Mouse (Mus musculus): ENCODE measurements at regions not wholly inside any gene's neighbourhood (a gene's known extent, or its start where the extent isn't known, plus 50 kb on each side); places are given as distances from the start of the nearest gene placed in this dataset.

GRCm38 (mm10) chr3:81750164-81750563, 182.2 kb upstream of the Ctso start:
- TF ChIP-seq CTCF (IDR thresholded peaks at IDR 0.05) = no peak
- 46% methylated on average over 1 of the region's 1 CpGs for WGBS
- no peak for ATAC-seq (ENCODE audit: low FRiP score)
- Histone ChIP-seq H3K4me1 (ENCODE audit: insufficient read depth, low read length) (no peaks in the 10 kb centered on the region), H3K27ac (ENCODE audit: low read depth, low read length) (no peak overlapping the region), H3K9me3 (ENCODE audit: low read length) (no peaks in the 10 kb centered on the region), H3K4me3 (ENCODE audit: low read depth, low read length) (no peak overlapping the region), H3K9ac (replicated peaks; ENCODE audit: low read length, poor library complexity, severe bottlenecking) (no peak overlapping the region), H3K36me3 (ENCODE audit: insufficient read depth, low read length) (no peaks in the 10 kb centered on the region), H3K27me3 (ENCODE audit: insufficient read depth, low read length) (no peaks in the 10 kb centered on the region), H3K4me2 (ENCODE audit: low read depth, low read length, poor library complexity, severe bottlenecking) (no peak overlapping the region)
- DNase-seq (ENCODE audit: low spot score) = no peak

DNA sequence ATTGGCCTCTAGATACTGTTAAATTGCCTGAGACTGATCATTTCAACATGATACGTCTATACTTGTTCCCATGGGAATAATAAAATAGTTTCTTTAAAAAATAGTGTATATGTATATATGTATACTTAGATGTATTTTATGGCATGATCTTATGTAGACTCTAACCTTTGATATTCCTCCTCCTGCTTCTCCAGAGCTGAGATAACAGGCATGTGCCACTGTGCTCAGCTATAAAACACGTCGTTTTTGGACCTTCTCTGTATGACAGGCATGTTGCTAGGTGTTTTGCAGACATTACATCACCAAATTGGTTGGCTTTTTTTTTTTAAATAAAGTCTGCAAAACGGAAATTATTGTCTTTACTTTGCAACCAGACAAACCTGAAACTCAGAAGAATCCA, 179.4 kb upstream of the Ctso start:
- ATAC-seq (ENCODE audit: low FRiP score) = no peak
- H3K4me2 ChIP-seq (ENCODE audit: low read depth, low read length, poor library complexity, severe bottlenecking) = no peak overlapping the region
- no peaks in the 10 kb centered on the region for H3K4me1 ChIP-seq (ENCODE audit: insufficient read depth, low read length)
- H3K4me3 ChIP-seq (ENCODE audit: low read depth, low read length) = no peak overlapping the region
- no peaks in the 10 kb centered on the region for H3K27me3 ChIP-seq (ENCODE audit: insufficient read depth, low read length)
- DNase-seq (ENCODE audit: low spot score) = no peak
- no peak for TF ChIP-seq CTCF (IDR thresholded peaks at IDR 0.05)
- H3K9me3 ChIP-seq (ENCODE audit: low read length) = no peaks in the 10 kb centered on the region
- no peaks in the 10 kb centered on the region for H3K36me3 ChIP-seq (ENCODE audit: insufficient read depth, low read length)
- WGBS = 77% methylated on average over 4 of the region's 4 CpGs
- H3K27ac ChIP-seq (ENCODE audit: low read depth, low read length) = no peak overlapping the region
- H3K9ac ChIP-seq (replicated peaks; ENCODE audit: low read length, poor library complexity, severe bottlenecking) = no peak overlapping the region

DNA sequence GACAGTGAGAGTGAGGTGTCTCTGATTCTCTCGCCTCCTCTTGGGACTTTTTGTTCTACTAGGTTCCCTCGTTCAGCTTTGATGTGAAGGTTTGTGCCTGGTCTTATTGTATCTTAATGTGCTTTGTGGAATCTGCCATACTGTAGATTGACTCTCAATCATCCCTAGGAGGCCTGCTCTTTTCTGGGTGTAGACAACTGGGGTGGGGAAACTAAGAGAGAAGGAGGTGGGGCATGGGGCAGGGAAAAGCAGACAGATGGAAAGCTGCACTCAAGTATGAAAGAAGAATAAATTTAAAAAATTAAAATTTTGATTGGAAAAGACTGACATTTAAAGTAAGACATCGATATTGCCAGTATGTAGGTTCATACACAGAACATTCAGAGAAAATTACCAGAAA, 172.0 kb upstream of the Ctso start:
- TF ChIP-seq CTCF (IDR thresholded peaks at IDR 0.05) = no peak
- no peak for DNase-seq (ENCODE audit: low spot score)
- no peaks in the 10 kb centered on the region for H3K4me1 ChIP-seq (ENCODE audit: insufficient read depth, low read length)
- H3K9me3 ChIP-seq (ENCODE audit: low read length) = no peaks in the 10 kb centered on the region
- no peak overlapping the region for H3K4me2 ChIP-seq (ENCODE audit: low read depth, low read length, poor library complexity, severe bottlenecking)
- H3K36me3 ChIP-seq (ENCODE audit: insufficient read depth, low read length) = no peaks in the 10 kb centered on the region
- ATAC-seq (ENCODE audit: low FRiP score) = no peak
- no peak overlapping the region for H3K4me3 ChIP-seq (ENCODE audit: low read depth, low read length)
- H3K27ac ChIP-seq (ENCODE audit: low read depth, low read length) = no peak overlapping the region
- no peak overlapping the region for H3K9ac ChIP-seq (replicated peaks; ENCODE audit: low read length, poor library complexity, severe bottlenecking)
- no peaks in the 10 kb centered on the region for H3K27me3 ChIP-seq (ENCODE audit: insufficient read depth, low read length)
- WGBS = 78% methylated on average over 3 of the region's 3 CpGs

DNA sequence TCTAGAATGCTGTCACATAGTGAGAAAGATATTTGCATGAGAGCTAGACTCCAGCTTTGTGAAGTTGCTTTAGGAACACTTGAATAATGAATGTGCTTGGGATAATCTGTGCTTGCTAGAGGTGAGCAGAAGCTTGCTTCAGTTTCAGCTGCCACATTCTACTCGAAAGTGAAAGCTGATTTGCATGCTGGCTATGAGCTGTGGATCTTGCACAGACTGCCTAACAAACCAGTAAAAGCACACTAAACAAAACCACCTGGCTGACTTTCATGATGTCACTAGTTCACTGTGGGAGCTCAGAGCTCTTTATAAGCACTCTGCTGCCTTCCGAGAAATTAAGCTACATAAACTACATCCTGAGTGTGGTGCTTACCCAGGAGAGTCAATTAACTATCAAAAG, 171.5 kb upstream of the Ctso start:
- TF ChIP-seq CTCF (IDR thresholded peaks at IDR 0.05) = no peak
- Histone ChIP-seq H3K27ac (ENCODE audit: low read depth, low read length) (no peak overlapping the region), H3K4me1 (ENCODE audit: insufficient read depth, low read length) (no peaks in the 10 kb centered on the region), H3K36me3 (ENCODE audit: insufficient read depth, low read length) (no peaks in the 10 kb centered on the region), H3K27me3 (ENCODE audit: insufficient read depth, low read length) (no peaks in the 10 kb centered on the region), H3K4me2 (ENCODE audit: low read depth, low read length, poor library complexity, severe bottlenecking) (no peak overlapping the region), H3K9me3 (ENCODE audit: low read length) (no peaks in the 10 kb centered on the region), H3K9ac (replicated peaks; ENCODE audit: low read length, poor library complexity, severe bottlenecking) (no peak overlapping the region), H3K4me3 (ENCODE audit: low read depth, low read length) (no peak overlapping the region)
- DNase-seq (ENCODE audit: low spot score) = no peak
- ATAC-seq (ENCODE audit: low FRiP score) = no peak
- 22% methylated on average over 2 of the region's 2 CpGs for WGBS

DNA sequence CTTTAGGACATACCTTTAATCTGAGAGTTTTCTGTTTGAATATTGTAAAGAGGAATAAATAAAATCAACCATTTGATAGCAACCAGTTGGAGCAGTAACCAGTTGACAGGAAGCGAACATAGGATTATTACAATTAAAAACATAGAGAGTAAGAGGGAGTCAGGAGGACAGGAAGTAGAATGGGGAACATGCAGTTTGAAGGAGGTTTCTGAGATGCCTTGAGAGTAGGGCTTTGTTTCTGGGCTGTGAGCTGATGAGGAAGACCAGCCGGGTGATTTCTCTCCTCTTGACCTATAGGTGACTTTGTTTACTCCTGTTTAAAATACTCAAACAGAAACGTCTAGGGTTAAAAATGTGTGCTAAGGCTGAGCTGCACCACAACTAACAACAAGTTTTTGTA, 160.6 kb upstream of the Ctso start:
- no peak for TF ChIP-seq CTCF (IDR thresholded peaks at IDR 0.05)
- ATAC-seq (ENCODE audit: low FRiP score) = no peak
- H3K4me2 ChIP-seq (ENCODE audit: low read depth, low read length, poor library complexity, severe bottlenecking) = no peak overlapping the region
- H3K4me1 ChIP-seq (ENCODE audit: insufficient read depth, low read length) = no peaks in the 10 kb centered on the region
- H3K27ac ChIP-seq (ENCODE audit: low read depth, low read length) = no peak overlapping the region
- no peak for DNase-seq (ENCODE audit: low spot score)
- WGBS = 74% methylated on average over 3 of the region's 3 CpGs
- no peaks in the 10 kb centered on the region for H3K36me3 ChIP-seq (ENCODE audit: insufficient read depth, low read length)
- H3K9ac ChIP-seq (replicated peaks; ENCODE audit: low read length, poor library complexity, severe bottlenecking) = no peak overlapping the region
- H3K4me3 ChIP-seq (ENCODE audit: low read depth, low read length) = no peak overlapping the region
- no peaks in the 10 kb centered on the region for H3K27me3 ChIP-seq (ENCODE audit: insufficient read depth, low read length)
- no peaks in the 10 kb centered on the region for H3K9me3 ChIP-seq (ENCODE audit: low read length)

- no peak overlapping the region for H3K4me3 ChIP-seq (ENCODE audit: low read depth, low read length)
- H3K27ac ChIP-seq (ENCODE audit: low read depth, low read length) = no peak overlapping the region
- H3K27me3 ChIP-seq (ENCODE audit: insufficient read depth, low read length) = no peaks in the 10 kb centered on the region
- H3K9me3 ChIP-seq (ENCODE audit: low read length) = no peaks in the 10 kb centered on the region
- DNase-seq (ENCODE audit: low spot score) (no peak), ATAC-seq (ENCODE audit: low FRiP score) (no peak)
- H3K36me3 ChIP-seq (ENCODE audit: insufficient read depth, low read length) = no peaks in the 10 kb centered on the region
- no peak overlapping the region for H3K4me2 ChIP-seq (ENCODE audit: low read depth, low read length, poor library complexity, severe bottlenecking)
- no peaks in the 10 kb centered on the region for H3K4me1 ChIP-seq (ENCODE audit: insufficient read depth, low read length)
- no peak overlapping the region for H3K9ac ChIP-seq (replicated peaks; ENCODE audit: low read length, poor library complexity, severe bottlenecking)
- TF ChIP-seq CTCF (IDR thresholded peaks at IDR 0.05) = no peak
Observed at GRCm38 (mm10) chr3:81773012-81773411, 159.4 kb upstream of the Ctso start.

DNA sequence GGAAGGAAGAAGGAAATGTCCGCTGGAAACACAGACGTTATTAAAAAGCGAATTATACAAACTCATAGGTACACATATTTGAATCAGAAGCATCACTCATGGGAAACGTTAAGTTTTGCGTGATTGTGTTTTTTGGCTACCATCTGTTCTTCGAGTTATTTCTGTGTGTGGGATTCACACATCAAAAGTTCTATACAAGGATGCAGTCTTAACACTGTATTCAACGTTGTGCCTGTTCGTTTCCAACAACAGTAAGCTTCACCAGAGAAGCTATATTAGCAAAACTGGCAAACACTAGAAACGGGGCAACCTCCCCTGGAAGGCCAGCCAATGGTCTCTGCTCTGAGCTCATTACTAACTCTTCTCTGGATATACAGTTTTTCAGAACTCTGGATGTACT, 150.3 kb upstream of the Ctso start:
- Histone ChIP-seq H3K4me1 (ENCODE audit: insufficient read depth, low read length) (0 out of 2 replicates have a peak, but pooled peaks cover 3% of the 10 kb centered on the region), H3K27me3 (ENCODE audit: insufficient read depth, low read length) (no peaks in the 10 kb centered on the region), H3K4me2 (ENCODE audit: low read depth, low read length, poor library complexity, severe bottlenecking) (no peak overlapping the region), H3K27ac (ENCODE audit: low read depth, low read length) (no peak overlapping the region), H3K4me3 (ENCODE audit: low read depth, low read length) (no peak overlapping the region), H3K9me3 (ENCODE audit: low read length) (no peaks in the 10 kb centered on the region), H3K9ac (replicated peaks; ENCODE audit: low read length, poor library complexity, severe bottlenecking) (no peak overlapping the region), H3K36me3 (ENCODE audit: insufficient read depth, low read length) (no peaks in the 10 kb centered on the region)
- DNase-seq (ENCODE audit: low spot score) = no peak
- ATAC-seq (ENCODE audit: low FRiP score) = no peak
- WGBS = 92% methylated on average over 9 of the region's 9 CpGs
- no peak for TF ChIP-seq CTCF (IDR thresholded peaks at IDR 0.05)
